Mouse (Mus musculus) large intestine, adult 2 months (tissue): Measurements from ENCODE around the gene Il10rb. TPM values are rescaled to one million over a fixed set of nuclear protein-coding genes. Genes with fewer than 3 reads are reported as not detected.

Experiments used
- DNase-seq: peaks from one replicate; pipeline ENCODE4 v3.0.0-alpha.2; 2012; ENCODE audit warnings: low read depth, low spot score
- WGBS: fragments of 180-500 bp; shearing (Covaris S2); methylation state at CpG from one replicate; pipeline ENCODE4 v1.1.7; 2018; 5-methylcytosine and 5-hydroxymethylcytosine counted together
- polyA plus RNA-seq: library from polyadenylated mRNA; depleted of rRNA; stranded (reverse); fragments of >200 nt; gene quantifications from 2 replicates; pipeline ENCODE4 v1.2.3, GENCODE M21; 2012; rRNA removed

Gene Il10rb
- polyA plus RNA-seq, 1 experiment = 54.1 TPM

GRCm38 (mm10) chr16:91464594-91465504 is 58.9 kb downstream of the Il10rb start:
- WGBS = 4% methylated on average over 44 of the region's 44 CpGs
- peak; percentile 45 for DNase-seq

- DNase-seq = no peak
- 51% methylated on average over 13 of the region's 13 CpGs for WGBS
These were observed 59.7 kb downstream of the Il10rb start for GRCm38 (mm10) chr16:91465505-91466240.

- WGBS = 42% methylated on average over 6 of the region's 6 CpGs
- no peak for DNase-seq
These were observed 60.6 kb downstream of the Il10rb start for GRCm38 (mm10) chr16:91466566-91466965.

GRCm38 (mm10) chr16:91470470-91470869 is 64.5 kb downstream of the Il10rb start:
- no peak for DNase-seq
- 68% methylated on average over 3 of the region's 3 CpGs for WGBS

GRCm38 (mm10) chr16:91471481-91471880 is 65.5 kb downstream of the Il10rb start:
- no peak for DNase-seq
- WGBS = 75% methylated on average over 6 of the region's 6 CpGs

Other genes starting within 250 kb of the Il10rb start
- not detected in 2 replicates for gene Olig2, start 180.7 kb upstream of the Il10rb start, polyA plus RNA-seq
- 0.04 TPM in 2 replicates for gene Olig1, start 136.4 kb upstream of the Il10rb start, polyA plus RNA-seq
- 16.2 and 20.0 TPM in 2 replicates for gene Ifnar2, start 33.4 kb upstream of the Il10rb start, polyA plus RNA-seq
- not detected in 2 replicates for gene Gm21970, start 14.4 kb upstream of the Il10rb start, polyA plus RNA-seq
- gene Ifnar1, start 79.1 kb downstream of the Il10rb start, polyA plus RNA-seq = 16.9 and 23.1 TPM in 2 replicates
- 57.2 and 82.9 TPM in 2 replicates for gene Ifngr2, start 140.9 kb downstream of the Il10rb start, polyA plus RNA-seq
- gene Tmem50b, start 191.6 kb downstream of the Il10rb start, polyA plus RNA-seq = 47.8 and 53.0 TPM in 2 replicates
- gene Dnajc28, start 212.9 kb downstream of the Il10rb start, polyA plus RNA-seq = 0.47 and 1.3 TPM in 2 replicates
- gene Gart, start 240.8 kb downstream of the Il10rb start, polyA plus RNA-seq = 35.5 and 36.5 TPM in 2 replicates
- gene Son, start 241.3 kb downstream of the Il10rb start, polyA plus RNA-seq = 63.6 and 98.7 TPM in 2 replicates